Mouse (Mus musculus): ENCODE measurements at regions not wholly inside any gene's neighbourhood (a gene's known extent, or its start where the extent isn't known, plus 50 kb on each side); places are given as distances from the start of the nearest gene placed in this dataset.

DNA sequence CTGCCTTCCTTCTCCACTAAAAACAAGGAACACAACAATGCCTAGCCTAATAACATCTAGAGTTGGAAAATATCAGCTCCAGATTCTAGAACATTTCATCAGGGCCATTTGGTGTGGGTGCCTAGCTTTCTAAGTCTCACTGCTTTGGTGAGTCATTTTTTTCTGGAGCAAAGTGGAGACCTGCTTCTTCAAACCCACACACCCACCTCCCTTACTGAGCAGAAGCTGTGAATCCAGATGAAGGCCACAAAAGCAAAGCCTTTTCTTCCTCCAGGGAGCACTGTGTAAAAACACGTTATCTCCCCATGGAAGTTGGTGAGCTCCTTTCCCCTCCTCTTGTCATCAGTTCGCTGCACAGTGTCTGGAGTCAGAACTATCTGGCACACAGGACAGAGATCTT, 294.1 kb downstream of the Mex3b start:
- DNase-seq (ENCODE audit: low spot score in 2 of 2) = no peak

DNA sequence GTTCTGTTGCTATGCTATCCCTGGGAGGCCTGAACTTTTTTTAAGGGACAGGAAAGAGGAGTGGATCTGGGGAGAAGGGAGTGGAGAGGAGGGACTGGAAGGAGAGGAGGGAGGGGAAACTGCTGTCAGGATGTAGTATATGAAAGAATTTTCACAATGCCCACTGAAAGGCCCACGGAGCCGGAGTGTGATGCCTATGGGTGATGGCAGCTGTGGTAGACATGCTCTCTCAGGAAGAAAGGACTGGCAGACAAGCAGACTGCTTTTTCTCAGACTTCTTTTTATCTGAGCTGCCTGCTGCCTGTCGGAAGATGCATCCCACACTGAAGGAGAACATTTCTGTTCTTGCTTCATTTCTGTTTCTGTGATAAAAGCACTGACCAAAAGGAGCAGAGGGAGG, 295.7 kb downstream of the Mex3b start:
- DNase-seq (ENCODE audit: low spot score in 2 of 2) = no peak

DNA sequence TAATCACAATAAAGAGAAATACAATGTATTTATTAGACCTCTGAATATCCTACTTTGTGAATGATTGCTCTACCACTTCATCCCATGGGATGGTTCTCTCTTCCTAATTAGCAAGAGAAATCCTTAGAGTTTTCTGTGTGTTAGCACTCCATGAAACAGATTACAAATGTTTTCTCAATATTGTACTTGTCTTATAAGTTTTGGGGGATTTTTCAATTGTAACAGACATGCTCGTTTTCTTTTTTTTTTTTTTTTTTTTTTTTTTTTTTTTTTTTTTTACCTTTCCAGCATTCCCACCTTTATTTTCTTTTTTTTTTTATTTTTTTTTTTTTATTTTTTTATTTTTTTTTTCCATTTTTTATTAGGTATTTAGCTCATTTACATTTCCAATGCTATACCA, 312.3 kb downstream of the Mex3b start:
- DNase-seq (ENCODE audit: low spot score in 2 of 2) = no peak

DNA sequence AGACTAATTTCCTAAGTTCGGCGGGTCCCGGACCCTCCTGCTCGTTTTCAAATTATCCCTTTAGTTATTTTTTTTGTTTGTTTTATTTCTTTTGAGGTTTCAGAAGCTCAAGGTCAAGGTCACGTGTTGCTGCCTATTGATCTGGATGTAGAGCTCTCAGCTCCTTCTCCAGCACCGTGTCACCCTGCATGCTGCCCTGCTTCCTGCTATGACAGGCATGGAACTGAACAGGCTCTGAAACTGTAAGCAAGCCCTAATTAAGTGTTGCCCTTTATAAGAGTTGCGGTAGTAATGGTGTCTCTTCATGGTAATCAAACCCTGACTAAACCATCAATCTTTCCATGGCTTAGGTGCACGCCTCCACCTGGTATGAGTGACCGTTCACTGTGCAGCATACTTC, 319.2 kb downstream of the Mex3b start:
- no peak for DNase-seq (ENCODE audit: low spot score in 2 of 2)

DNA sequence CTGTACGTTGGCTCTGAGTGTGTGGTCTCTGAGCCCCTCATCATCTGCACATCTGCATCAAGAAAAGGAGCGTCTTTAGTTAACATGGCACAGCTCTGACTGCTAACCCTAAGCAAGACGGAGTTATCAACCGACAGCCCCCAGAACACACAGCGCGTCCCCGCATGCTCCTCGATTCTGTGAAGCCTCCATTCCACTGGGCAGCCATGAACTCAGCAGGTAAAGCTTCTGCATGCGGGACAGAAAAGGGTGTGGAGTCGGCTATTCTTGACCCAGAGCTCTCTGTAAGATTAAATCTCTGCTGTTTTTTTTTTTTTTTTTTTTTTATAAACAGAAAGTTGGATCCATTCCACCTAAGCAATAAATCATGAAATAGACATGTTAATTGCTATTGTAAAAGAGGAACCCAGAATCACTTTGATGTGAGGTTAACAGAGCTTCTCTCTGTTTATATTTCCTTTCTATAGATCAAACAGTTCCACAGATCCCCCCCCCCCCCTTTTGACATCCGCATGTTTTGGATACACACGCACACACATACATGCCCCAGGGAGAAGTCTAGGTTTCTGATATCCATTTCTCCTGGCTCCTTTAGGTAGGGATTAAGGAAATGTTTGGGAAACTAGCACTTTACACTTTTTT, 328.9 kb downstream of the Mex3b start:
- no peak for DNase-seq (ENCODE audit: low spot score in 2 of 2)

DNA sequence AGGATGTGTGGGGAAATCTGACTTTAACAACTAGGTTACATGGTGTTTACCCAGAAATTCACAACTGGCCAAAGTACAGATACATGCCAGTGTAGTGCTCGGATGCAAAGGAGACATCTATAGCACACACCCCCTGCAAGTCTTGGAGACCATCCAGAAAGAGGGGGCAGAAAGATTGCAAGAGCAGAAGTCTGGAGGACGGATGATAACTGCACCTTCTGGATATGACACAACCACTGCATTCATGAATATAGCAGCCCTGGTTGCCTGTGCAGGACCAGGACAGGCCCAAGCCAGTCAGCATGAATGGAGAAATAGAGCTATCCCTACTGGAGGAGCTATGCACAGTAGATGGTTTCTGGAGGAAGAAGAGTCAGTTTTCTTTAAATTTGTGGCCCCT, 330.4 kb downstream of the Mex3b start:
- DNase-seq (ENCODE audit: low spot score in 2 of 2) = no peak

DNA sequence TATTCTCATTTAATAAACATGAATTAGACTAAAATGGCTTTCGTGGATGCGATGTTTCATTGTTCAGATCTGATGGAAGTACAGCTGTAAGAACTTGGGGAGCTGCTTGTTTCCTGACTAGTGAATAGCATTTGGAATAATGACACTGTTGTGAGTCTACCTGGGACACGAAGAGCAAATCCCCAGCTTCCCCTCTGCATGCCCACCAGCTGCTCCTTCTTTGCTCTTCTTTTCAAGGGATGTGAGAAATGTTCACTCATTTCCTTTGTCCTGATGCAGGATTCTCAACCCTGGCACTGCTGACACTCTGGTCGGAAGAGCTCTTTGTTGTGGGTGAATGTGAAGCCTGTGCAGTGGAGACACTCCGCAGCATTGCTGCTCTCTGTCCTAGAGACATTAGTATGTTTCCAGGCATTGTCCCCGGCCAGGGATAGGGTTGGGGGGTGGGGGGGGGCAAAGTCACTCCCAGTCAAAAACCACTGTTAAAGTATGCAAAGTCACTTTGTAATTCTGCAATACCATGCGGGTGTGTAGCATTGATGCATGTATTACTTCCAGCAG, 334.1 kb downstream of the Mex3b start:
- DNase-seq (ENCODE audit: low spot score in 2 of 2) = no peak

DNA sequence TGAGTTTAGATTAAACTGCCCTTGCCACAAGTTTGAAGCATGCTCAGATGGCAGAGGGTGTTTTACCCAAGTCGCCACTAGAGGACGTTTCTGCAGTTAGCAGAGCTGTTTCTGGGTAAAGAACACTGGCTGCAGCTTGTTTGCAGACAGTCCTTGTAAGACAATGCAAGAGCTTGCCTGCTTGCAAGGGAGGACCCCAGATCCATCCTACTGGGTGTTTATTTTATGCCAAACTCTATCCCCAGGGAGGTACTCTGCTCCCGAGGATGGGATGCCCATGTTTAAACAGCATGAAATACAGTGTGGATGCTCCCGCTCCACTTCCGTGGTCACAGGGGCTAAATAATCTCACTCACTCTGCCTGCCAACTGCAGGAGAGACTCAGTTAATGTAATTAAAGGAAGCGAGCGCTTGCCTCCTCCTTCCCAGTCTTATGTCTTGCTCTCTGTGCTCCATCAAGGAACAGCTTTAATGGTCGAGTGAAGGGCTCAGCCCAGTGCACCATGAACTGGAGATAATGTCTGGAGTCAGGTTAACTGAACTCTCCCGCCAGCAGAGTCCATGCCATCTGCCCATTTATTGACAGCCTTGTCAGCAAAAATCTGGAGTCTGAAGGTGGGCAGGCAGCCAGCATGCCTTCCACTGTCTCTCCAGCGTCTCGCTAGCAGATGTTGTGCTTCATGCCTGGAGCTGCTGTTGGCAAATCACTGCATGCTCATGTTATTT, 334.8 kb downstream of the Mex3b start:
- no peak for DNase-seq (ENCODE audit: low spot score in 2 of 2)

DNA sequence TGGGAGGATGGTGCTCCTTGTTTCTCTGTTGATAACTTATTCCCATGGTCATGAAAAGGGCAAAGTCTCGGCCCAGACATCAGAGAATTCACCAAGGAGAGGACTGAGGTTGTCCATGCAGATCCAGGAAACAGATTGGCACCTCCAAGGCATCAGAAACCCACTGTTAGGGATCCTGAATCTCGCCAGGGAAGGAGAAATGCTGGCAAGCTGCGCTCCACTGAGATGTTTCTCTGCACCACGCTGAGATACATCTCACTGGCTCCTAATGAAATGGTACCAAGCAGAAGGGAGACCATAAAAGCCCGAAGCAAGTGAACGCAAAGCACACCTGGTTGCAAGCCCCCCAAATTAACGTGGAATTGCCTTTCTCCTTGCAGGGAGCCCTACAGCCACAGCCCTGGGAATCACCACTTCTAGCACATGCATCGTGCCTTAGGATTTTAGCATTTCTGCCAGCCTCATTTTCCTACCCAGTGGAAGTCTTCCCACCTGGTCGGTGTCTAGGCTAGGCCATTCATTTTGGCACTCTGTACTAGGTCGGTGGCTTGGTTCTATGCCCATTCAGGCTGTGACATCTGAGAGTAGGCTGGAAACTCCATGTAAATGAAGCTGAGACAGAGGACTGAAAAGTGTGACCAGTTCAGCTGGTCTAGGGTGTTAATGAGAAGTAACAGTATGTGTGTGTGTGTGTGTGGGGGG, 336.3 kb downstream of the Mex3b start:
- no peak for DNase-seq (ENCODE audit: low spot score in 2 of 2)

DNA sequence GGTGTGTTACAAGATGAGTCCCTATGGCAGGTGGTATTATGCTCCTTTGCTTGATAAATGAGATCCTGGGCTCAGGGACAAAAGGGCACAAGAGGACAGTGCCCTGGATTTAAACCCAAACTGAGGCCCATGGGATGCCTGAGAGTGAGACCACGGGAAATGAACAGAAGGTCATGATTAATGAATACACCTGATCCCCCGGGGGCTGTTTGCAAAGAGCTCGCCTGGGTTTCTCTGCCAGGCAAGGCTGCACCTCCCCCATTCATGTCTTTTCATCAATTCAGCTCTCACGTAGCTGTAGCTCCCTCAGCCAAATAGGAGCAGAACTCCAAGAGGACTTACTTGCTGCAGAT, 336.9 kb downstream of the Mex3b start:
- no peak for DNase-seq (ENCODE audit: low spot score in 2 of 2)

DNA sequence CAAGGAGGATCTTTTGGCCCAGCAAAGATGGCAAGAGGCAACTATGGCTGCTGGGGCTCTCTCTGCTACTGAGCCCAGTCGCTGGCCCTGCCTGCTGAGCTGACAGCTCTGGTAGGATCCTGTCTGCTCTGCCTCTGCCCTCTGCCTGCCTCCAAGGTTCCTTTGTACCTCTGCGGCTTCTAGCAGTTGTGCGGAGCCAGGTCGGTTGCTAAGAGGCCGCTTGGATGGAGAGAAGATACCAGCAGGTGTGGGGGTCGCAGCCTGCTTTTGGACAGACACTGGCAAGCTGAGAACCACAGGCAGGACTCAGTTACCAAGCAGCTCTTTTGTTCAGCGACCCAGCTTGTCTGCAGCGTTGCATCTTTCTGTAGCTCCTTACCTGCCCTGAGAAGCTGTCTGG, 337.6 kb downstream of the Mex3b start:
- no peak for DNase-seq (ENCODE audit: low spot score in 2 of 2)

DNA sequence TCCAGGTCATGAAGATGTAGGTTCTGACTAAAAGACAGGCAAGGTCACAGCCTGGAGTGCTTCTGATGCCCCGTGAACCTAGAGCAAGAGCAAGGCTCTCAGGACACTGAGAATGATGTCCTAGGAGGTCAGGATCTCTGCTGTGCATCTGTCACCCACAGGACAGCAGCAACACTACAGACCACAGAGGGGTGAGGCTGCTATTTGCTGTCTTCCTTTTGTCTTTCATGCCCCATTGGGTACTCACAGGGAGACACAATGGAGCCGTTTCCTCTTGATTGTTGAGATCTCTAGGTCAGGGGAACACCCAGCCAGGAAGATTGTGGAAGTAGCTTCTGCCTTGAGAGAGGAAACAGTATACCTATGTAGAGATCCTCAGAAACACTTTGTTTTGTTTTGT, 339.9 kb downstream of the Mex3b start:
- DNase-seq (ENCODE audit: low spot score in 2 of 2) = no peak

DNA sequence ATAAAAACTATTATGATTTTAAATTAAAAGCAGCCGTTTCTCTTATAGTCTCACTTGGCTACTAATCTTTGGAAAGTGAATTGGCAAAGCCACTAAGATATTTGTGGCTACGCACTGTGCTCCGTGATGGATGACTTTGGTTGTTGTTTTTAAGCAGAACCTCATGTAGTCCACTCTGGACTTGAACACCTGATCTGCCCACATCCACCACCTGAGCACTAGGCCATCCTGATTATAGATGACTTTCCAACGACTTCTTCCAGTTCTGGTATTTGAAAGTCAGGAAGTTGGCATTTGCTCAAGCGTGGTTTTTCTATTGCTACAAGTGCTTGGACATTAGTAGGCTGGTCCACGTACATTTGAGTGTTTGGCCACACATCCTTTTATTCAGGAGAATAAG, 344.5 kb downstream of the Mex3b start:
- no peak for DNase-seq (ENCODE audit: low spot score in 2 of 2)

DNA sequence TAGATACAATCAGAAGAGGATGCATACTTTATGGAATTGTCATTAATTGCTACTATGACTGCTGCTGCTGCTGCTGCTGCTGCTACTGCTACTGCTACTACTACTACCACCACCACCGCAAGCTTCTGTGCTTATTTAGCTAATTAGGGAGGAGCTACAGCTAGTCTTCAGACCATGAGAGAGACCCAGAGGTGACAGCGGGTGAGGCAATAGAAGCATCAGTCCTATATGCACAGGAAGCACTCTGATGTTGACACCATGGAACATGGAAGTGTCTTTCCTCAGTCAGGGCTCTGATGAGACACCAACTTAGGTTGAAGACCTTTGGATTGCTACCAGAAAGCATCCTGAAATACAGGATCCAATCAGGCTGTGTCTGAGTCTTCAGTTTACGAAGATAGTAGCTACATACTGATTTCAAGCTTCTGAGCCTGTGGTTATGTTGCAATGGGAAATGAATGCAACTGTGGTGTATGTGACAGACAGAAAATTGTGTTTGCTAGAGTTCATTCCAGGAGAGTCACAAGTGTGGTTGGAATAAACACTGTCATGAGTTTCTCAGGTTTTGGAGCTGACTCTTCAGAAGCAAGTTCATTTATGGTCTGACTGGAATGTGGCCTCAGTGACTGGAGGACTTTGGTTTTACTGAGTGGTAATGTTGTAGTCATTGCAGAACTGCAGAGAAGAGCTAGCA, 355.0 kb downstream of the Mex3b start:
- no peak for DNase-seq (ENCODE audit: low spot score in 2 of 2)

DNA sequence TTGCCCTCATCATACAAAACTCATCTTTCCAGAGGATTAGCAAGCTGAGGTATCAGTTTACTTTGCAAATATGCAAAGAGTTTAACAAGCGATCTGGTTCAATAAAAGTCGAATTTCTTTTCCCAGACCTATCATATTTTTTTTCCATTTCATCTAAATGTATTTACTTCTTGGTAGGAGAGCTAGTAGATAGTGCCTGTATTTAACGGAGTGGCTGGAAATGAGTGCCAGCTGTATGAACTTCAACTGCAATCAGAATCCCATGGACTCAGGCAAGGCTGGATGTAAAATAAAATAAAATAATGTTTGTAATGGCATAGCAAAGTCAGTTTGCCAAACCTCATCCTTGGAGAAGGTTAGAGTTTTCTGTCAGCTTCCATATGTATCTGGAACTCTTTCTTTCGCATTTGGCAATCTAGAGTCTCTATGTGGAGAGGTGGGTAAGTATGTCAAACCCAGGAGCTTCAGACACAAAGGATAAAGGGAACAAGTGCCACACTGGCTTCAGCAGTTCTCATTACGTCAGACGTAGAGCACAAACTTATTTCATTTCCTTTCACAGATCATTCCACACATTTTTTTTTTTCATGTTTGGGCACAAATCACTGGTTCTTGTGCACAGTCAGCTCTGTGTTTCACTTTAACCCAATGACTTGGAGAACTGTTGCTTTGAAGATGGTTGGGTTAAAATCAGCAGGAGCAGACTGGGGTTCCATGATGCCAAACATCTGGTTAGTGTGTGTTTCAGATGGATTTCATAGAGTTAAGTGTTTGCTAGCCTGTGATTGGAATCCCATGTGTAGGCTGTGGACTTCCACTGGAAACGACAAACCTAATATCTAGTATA, 357.2 kb upstream of the Tmc3 start:
- no peak for DNase-seq (ENCODE audit: low spot score in 2 of 2)

DNA sequence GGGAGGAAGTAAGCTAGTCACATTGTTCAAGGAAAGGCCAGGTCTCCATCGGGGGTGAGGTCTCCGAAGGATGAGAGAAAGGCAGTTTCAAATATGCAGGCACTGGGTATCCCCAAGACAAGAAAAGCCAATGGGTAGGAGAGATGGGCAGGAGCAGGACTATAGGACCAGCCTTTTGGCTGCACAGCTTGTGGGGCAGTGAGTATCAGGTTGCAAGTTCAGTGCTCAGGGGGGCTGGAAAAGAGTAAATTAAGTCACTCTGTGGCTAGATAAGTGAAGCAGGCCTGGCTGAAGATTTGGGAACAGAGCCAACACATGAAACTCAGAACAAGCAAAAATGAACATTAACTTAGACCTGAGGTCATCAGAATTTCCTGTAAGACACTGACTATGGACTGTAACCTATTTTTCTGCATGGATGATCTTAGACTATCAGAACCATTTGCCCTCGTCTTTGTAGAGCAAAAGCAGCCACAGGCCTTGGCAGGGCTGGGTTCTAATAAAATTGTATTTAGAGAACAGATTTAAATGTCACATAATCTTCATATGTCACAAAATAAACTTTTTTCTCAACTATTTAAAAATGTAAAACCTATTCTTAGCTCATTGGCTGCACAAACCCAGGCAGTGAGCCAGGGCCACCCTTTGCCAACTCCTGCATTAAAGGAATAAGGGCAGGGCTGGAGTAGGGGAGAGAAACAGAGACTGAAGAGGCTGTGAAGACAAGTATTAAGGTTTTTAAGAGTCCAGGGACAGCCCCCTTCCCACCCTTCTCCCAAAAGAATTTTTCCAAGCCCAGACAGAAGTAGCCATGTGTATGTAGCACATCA, 354.0 kb upstream of the Tmc3 start:
- no peak for DNase-seq (ENCODE audit: low spot score in 2 of 2)

DNA sequence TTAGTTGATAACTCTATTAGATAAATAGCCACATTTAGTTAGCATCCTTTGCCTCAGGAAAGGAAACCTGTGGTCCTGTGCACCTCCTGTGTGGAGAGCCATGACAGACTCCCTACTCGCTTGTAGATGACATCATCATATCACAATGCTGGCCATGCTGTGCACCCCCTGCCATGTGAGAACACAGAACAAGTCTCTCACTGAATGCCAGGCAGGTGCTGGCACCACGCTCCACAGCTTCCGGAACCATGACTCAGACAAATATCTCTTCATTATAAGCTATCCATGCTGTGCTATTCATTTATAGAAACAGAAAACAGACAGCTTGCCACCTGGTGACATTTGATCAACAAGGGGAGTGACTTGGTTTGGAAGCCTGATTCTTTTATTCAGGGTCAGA, 349.1 kb upstream of the Tmc3 start:
- no peak for DNase-seq (ENCODE audit: low spot score in 2 of 2)

DNA sequence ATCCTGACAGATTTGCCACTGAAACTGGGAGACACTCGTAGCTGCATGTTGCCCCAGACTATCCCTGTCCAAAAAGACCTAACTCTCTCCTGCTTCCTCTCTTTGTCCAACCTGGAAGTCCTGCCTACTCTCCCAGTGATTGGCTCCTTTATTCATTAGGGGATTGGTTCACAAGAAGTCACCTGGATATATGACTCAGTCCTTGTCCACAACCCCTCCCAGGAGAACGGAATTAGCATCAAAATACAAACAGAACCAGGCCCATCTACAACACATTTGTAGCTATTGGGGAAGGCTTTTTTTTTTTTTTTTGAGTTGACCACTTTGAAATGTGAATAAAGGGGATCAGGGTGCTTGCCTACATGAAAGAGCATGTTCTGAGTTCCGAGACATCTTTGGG, 347.4 kb upstream of the Tmc3 start:
- DNase-seq (ENCODE audit: low spot score in 2 of 2) = no peak

DNA sequence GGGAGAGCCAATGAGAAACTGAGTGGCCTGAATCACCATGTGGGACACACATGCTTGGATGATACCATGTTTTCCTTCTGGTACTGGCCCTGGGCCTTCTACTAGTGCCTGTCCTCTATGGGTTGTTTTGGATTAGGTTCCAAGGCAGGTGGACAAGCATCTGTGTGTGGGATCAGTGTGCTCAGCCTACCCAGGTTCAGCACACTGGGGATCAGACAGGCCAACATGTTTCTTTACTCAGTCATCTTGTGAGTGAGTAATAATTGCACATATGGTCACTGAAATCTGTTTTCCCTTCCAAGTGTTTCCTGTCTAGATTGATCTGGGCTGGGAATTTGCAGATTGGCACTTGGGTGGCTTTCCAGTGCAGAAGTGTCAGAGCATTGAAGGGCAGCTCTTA, 346.6 kb upstream of the Tmc3 start:
- DNase-seq (ENCODE audit: low spot score in 2 of 2) = no peak

DNA sequence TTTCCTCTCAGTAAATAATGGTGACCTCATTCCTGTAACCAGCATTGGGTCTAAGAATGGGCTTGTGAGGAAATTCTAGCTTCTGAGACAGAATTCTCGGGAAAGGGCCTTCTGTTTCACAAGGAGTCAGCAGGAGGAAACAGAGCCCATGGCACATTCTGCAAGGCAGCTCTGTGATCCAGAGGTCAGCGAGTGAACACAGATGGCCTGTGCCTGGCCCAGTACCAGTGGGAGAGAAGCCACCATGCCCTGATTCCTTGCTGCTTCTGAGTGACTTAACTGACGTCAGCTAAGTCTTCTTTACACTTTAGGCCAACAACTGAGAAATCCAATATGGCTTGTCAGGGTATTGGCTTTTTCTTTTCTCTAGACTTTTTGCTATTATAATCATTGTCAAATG, 342.5 kb upstream of the Tmc3 start:
- DNase-seq (ENCODE audit: low spot score in 2 of 2) = no peak

DNA sequence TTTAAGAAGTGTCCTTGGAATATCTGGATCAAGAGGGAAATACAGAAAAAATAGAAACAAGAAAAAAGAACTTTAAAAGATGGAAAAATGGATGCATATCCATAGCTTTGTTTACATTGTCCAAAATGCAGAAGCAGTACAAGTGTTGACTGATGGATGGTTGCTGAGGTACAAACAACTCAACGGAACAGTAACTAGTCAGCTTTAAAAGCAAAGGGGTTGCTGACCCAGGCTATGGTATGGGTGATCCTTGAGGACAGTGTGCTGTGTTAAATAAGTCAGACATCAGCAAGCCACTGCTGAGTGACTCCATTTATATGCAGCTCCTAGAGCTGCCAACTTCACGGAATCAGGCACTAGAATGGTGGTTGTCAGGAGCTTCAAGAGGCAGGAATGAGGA, 338.9 kb upstream of the Tmc3 start:
- no peak for DNase-seq (ENCODE audit: low spot score in 2 of 2)
